Mouse (Mus musculus) hindbrain, postnatal 0 days (tissue): Measurements from ENCODE around the gene Ankib1. TPM values are rescaled to one million over a fixed set of nuclear protein-coding genes. Genes with fewer than 3 reads are reported as not detected.
"Not testable (repeated sequence)": the region's sequence is repeated elsewhere in the genome, so short reads cannot be mapped to it uniquely, and the experiment has no call there.

ENCODE experiments used
- ATAC-seq: fragments of 200-750 bp; cut with Nextera tagmentation; 2 replicates; pipeline ENCODE4 v1.8.0; 2017; ENCODE audit warnings: mild to moderate bottlenecking, moderate TSS enrichment, moderate library complexity
- DNase-seq: peaks from one replicate; pipeline ENCODE4 v3.0.0-alpha.2; 2015; ENCODE audit warnings: low spot score
- H3K27ac ChIP-seq: fragments of 300-500 bp; sonication (generic); 2 replicates; pipeline ENCODE4 v1.5.1; 2014; ENCODE audit warnings: mild to moderate bottlenecking
- H3K27me3 ChIP-seq: fragments of 300-500 bp; sonication (generic); 2 replicates; pipeline ENCODE4 v1.6.1; 2014; ENCODE audit warnings: low read length, mixed read lengths; ENCODE audit not compliant: insufficient read depth
- H3K36me3 ChIP-seq: fragments of 300-500 bp; sonication (generic); 2 replicates; pipeline ENCODE4 v1.6.1; 2014; ENCODE audit warnings: low read length, mixed read lengths; ENCODE audit not compliant: insufficient read depth
- H3K4me1 ChIP-seq: fragments of 300-500 bp; sonication (generic); 2 replicates; pipeline ENCODE4 v1.6.1; 2014; ENCODE audit warnings: antibody characterized with exemption, low read length, mixed read lengths; ENCODE audit not compliant: insufficient read depth
- H3K4me2 ChIP-seq: fragments of 300-500 bp; sonication (generic); 2 replicates; pipeline ENCODE4 v1.6.1; 2014; ENCODE audit warnings: low read depth, mild to moderate bottlenecking, low read length, moderate library complexity, mixed read lengths
- H3K4me3 ChIP-seq: fragments of 300-500 bp; sonication (generic); 2 replicates; pipeline ENCODE4 v1.5.1; 2014; ENCODE audit warnings: low read length
- H3K9ac ChIP-seq: fragments of 300-500 bp; sonication (generic); replicated peaks from 2 replicates; pipeline ENCODE4 v1.6.1; 2014; ENCODE audit warnings: mild to moderate bottlenecking, low read length, moderate library complexity, mixed read lengths
- H3K9me3 ChIP-seq: fragments of 300-500 bp; sonication (generic); 2 replicates; pipeline ENCODE4 v1.6.1; 2016; ENCODE audit warnings: low read length, mixed read lengths
- CTCF ChIP-seq: IDR thresholded peaks from 2 replicates; pipeline ENCODE4 v1.5.1; 2016; ENCODE audit warnings: antibody characterized with exemption, control low read depth, low read depth
- WGBS: fragments of 180-500 bp; shearing (Covaris S2); extraction: QIAGEN DNeasy Blood & Tissue Kit; methylation state at CpG from one replicate; pipeline ENCODE4 v1.1.7; 2014; 5-methylcytosine and 5-hydroxymethylcytosine counted together
- polyA plus RNA-seq: library from polyadenylated mRNA; unstranded; fragments of >200 nt; fragmentation: Nextera tagmentation; extraction: Ambion mirVana; gene quantifications from 2 replicates; pipeline ENCODE4 v1.2.1, GENCODE M21; 2015
- total RNA-seq: library from RNA; depleted of rRNA; stranded (reverse); fragments of >200 nt; gene quantifications from 2 replicates; pipeline ENCODE4 v1.2.3, GENCODE M21; 2014

Gene Ankib1
- total and polyA plus RNA-seq, 2 experiments from 2014 or later, result 15.1 to 43.0 TPM

GRCm38 (mm10) chr5:3801672-3802432, 873 bp downstream of the Ankib1 start:
- ATAC-seq (peak; percentile 0; the same call in 1 of the 2 replicates), DNase-seq (peak; percentile 9)
- TF ChIP-seq CTCF, result no peak
- 4% methylated on average over 18 of the region's 18 CpGs for WGBS
- Histone ChIP-seq H3K4me3 (peak overlapping the region; percentile 76), H3K9ac (peak overlapping the region; percentile 88), H3K27ac (peak overlapping the region; percentile 91), H3K27me3 (no peaks in the 10 kb centered on the region), H3K9me3 (no peaks in the 10 kb centered on the region), H3K4me1 (no peaks in the 10 kb centered on the region), H3K36me3 (no peaks in the 10 kb centered on the region), H3K4me2 (peak overlapping the region; percentile 94)

- ATAC-seq, result no peak
- H3K27me3 ChIP-seq, result no peaks in the 10 kb centered on the region
- 78% methylated on average over 4 of the region's 4 CpGs for whole genome bisulfite sequencing
- no peak overlapping the region for H3K9ac ChIP-seq
- no peaks in the 10 kb centered on the region for H3K4me1 ChIP-seq
- no peaks in the 10 kb centered on the region for H3K36me3 ChIP-seq
- no peaks in the 10 kb centered on the region for H3K9me3 ChIP-seq
- peak overlapping the region; percentile 94 for H3K4me2 ChIP-seq
- no peak for TF ChIP-seq CTCF
- DNase-seq, result no peak
- 0 out of 2 replicates have a peak overlapping the region, but pooled peaks have one; percentile 1 for H3K4me3 ChIP-seq
- H3K27ac ChIP-seq, result no peak overlapping the region
These were observed 1.8 kb downstream of the Ankib1 start for GRCm38 (mm10) chr5:3800881-3801280.

- Histone ChIP-seq H3K4me3 (no peak overlapping the region), H3K27me3 (no peaks in the 10 kb centered on the region), H3K36me3 (no peaks in the 10 kb centered on the region), H3K4me1 (no peaks in the 10 kb centered on the region), H3K9ac (no peak overlapping the region), H3K4me2 (no peak overlapping the region), H3K27ac (no peak overlapping the region), H3K9me3 (no peaks in the 10 kb centered on the region)
- TF ChIP-seq CTCF, result no peak
- WGBS, result 90% methylated on average over 1 of the region's 1 CpGs
- no peak for DNase-seq
- ATAC-seq, result no peak
These were observed 2.7 kb downstream of the Ankib1 start for GRCm38 (mm10) chr5:3800041-3800440.

- not testable (repeated sequence) for H3K27ac ChIP-seq, DNase-seq, H3K36me3 ChIP-seq, H3K9me3 ChIP-seq, H3K4me2 ChIP-seq, H3K9ac ChIP-seq, H3K4me3 ChIP-seq, H3K4me1 ChIP-seq, ATAC-seq, H3K27me3 ChIP-seq
These were observed 4.1 kb downstream of the Ankib1 start for GRCm38 (mm10) chr5:3798656-3799055.

GRCm38 (mm10) chr5:3797101-3797500, 5.6 kb downstream of the Ankib1 start:
- H3K9ac ChIP-seq, ATAC-seq, H3K27me3 ChIP-seq, H3K27ac ChIP-seq, H3K4me3 ChIP-seq, DNase-seq, H3K36me3 ChIP-seq, H3K9me3 ChIP-seq, H3K4me2 ChIP-seq, H3K4me1 ChIP-seq: not testable (repeated sequence)
- WGBS, result 93% methylated on average over 2 of the region's 2 CpGs

- Histone ChIP-seq H3K36me3 (no peaks in the 10 kb centered on the region), H3K9me3 (no peaks in the 10 kb centered on the region), H3K4me1 (no peaks in the 10 kb centered on the region), H3K4me3 (no peak overlapping the region), H3K27me3 (no peaks in the 10 kb centered on the region), H3K9ac (no peak overlapping the region), H3K27ac (no peak overlapping the region), H3K4me2 (no peak overlapping the region)
- DNase-seq, result no peak
- no peak for TF ChIP-seq CTCF
- no peak for ATAC-seq
These were observed 11.7 kb downstream of the Ankib1 start for GRCm38 (mm10) chr5:3791048-3791447.

- no peaks in the 10 kb centered on the region for H3K36me3 ChIP-seq
- ATAC-seq, result no peak
- H3K4me1 ChIP-seq, result peaks cover 3% of the 10 kb centered on the region; the same call in 1 of the 2 replicates
- no peak for DNase-seq
- WGBS, result 70% methylated on average over 4 of the region's 4 CpGs
- H3K9me3 ChIP-seq, result no peaks in the 10 kb centered on the region
- no peak overlapping the region for H3K4me2 ChIP-seq
- H3K4me3 ChIP-seq, result no peak overlapping the region
- no peak overlapping the region for H3K9ac ChIP-seq
- no peak for TF ChIP-seq CTCF
- no peak overlapping the region for H3K27ac ChIP-seq
- H3K27me3 ChIP-seq, result no peaks in the 10 kb centered on the region
These were observed 15.2 kb downstream of the Ankib1 start for GRCm38 (mm10) chr5:3787548-3787947.
